Mouse (Mus musculus): ENCODE measurements at regions not wholly inside any gene's neighbourhood (a gene's known extent, or its start where the extent isn't known, plus 50 kb on each side); places are given as distances from the start of the nearest gene placed in this dataset.

DNA sequence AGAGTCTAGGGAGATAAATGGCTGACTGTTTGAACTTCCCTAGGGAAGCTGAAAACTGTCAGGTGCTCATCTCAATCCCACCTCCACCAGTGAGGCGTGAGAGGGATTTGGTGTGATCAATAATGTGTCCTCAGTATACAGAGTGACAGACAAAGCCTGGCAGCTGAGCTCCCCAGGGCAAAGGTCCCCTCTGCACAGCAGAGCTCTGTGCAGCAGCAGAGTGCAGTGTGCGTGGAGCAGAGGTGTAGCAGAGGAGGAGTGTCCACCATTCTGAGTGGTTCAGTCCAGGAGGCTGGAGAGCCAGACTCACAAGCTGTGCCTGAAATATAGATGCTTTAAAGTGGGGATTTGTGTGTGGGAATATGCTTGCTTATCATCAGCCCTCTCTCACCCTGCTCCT lies 112.8 kb upstream of the Etl4 start:
- TF ChIP-seq CTCF (IDR thresholded peaks at IDR 0.05) = no peak
- no peak for TF ChIP-seq EP300 (IDR thresholded peaks at IDR 0.05; ENCODE audit: insufficient read depth, low read depth, low read length)
